Mouse (Mus musculus): Measurements from ENCODE around the gene Lcp2. TPM values are rescaled to one million over a fixed set of nuclear protein-coding genes. Genes with fewer than 3 reads are reported as not detected.

Lcp2 gene
- polyA plus RNA-seq (2015; fragmentation: Nextera tagmentation; extraction: Ambion mirVana): 8.4 and 9.5 TPM in 2 replicates

DNA sequence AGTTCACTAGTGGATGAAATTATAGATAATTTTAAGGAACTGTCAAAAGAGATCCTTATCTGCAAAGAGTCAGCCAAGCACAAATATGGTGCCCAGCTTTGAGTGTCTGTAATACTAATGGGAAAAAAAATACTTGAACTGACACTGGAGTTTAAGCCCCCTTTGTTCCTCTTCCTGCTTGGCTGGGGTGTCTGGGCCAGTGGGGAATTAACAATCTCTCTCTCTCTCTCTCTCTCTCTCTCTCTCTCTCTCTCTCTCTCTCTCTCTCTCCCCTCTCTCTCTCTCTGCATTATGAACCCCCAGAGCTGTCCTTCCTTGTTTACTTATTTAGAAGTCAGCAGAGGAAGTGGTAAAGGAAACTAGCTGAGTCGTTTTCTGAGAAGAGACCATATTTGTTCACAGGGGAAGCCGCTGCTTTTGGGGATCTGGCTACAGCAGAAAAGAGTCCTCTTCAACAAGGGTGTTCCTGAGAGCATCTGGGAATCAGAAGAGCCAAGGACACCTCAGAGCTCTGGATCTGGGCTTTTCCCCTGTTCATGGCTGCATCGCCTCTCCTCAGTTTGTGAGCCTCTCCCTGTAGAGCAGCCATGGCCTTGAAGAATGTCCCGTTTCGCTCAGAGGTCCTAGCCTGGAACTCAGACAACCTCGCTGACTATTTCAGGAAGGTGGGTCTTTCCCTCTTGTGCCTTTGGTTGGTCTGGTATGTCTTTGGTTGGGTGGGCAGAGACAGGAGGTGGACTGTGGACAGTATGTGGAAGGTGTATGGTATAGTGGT lies at the start of gene Lcp2:
Gene Lcp2 (plus strand): TSS at position 154 of the 775 bp plus-strand sequence.
- Histone ChIP-seq H3K4me1 (ENCODE audit: control insufficient read depth, low read depth, low read length) (no peaks in the 10 kb centered on the region), H3K36me3 (ENCODE audit: control insufficient read depth, insufficient read depth) (no peaks in the 10 kb centered on the region), H3K4me3 (ENCODE audit: low read depth, low read length) (peak within 1 kb of the TSS; percentile 41), H3K9me3 (replicated peaks; ENCODE audit: control insufficient read depth, low read length) (no peaks in the 10 kb centered on the region), H3K27me3 (ENCODE audit: control insufficient read depth, insufficient read depth, low read depth, low read length) (no peaks in the 10 kb centered on the region), H3K9ac (ENCODE audit: low read depth, low read length) (peak within 1 kb of the TSS; percentile 8; the same call in 1 of the 2 replicates), H3K4me2 (ENCODE audit: low read depth, low read length) (no peak within 1 kb of the TSS), H3K27ac (ENCODE audit: low read length) (0 out of 2 replicates have a peak within 1 kb of the TSS, but pooled peaks have one; percentile 3)
- WGBS (ENCODE audit: insufficient replicate concordance): 21% methylated on average over 6 of the region's 6 CpGs
- ATAC-seq (ENCODE audit: low read depth): no peak

DNA sequence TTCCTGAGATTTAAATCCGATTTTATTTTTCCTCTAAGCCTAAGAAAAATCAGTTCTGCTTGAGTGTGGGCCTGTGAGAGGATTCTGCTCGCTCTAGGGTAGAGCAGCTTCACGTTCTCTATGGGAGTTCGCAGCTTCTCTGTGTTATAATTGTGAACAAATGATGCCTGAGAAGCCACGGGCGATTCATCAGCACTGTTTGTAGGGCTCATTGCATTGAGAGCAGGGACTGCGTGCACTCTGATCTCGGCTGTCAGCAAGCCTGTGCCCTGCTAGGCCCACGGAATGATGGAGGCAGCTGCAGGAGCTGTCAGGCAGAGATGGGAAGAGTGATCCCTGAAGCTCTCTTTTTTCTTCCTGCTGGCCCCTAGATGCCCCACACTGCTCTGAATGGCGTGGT lies 48.5 kb upstream of the Lcp2 start:
- WGBS (ENCODE audit: insufficient replicate concordance): 59% methylated on average over 10 of the region's 10 CpGs
- Histone ChIP-seq H3K4me1 (ENCODE audit: control insufficient read depth, low read depth, low read length) (no peaks in the 10 kb centered on the region; the same call in 1 of the 2 replicates), H3K4me2 (ENCODE audit: low read depth, low read length) (no peak overlapping the region), H3K27me3 (ENCODE audit: control insufficient read depth, insufficient read depth, low read depth, low read length) (no peaks in the 10 kb centered on the region), H3K9me3 (replicated peaks; ENCODE audit: control insufficient read depth, low read length) (no peaks in the 10 kb centered on the region), H3K27ac (ENCODE audit: low read length) (no peak overlapping the region), H3K36me3 (ENCODE audit: control insufficient read depth, insufficient read depth) (no peaks in the 10 kb centered on the region), H3K4me3 (ENCODE audit: low read depth, low read length) (no peak overlapping the region), H3K9ac (ENCODE audit: low read depth, low read length) (no peak overlapping the region)
- no peak for ATAC-seq (ENCODE audit: low read depth)

DNA sequence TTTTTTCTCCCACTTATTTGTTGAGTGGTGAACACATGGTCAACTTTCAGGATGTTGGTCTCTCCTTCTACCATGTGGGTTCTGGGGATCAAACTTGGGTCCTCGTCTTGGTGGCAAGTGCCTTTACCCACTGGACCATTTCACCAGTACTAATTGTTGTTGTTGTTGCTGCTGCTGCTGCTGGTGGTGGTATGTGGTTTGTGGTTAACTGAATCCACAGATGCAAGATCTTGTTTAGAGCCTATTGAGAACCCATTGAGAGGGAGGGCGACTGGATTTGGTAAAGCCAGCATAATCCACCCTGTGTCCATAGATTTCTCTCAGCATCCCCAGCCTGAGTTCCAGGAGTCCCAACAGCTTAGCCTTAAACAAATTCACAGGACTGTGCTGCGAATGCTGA lies 46.3 kb upstream of the Lcp2 start:
- H3K4me3 ChIP-seq (ENCODE audit: low read depth, low read length): no peak overlapping the region
- H3K36me3 ChIP-seq (ENCODE audit: control insufficient read depth, insufficient read depth): no peaks in the 10 kb centered on the region
- H3K4me1 ChIP-seq (ENCODE audit: control insufficient read depth, low read depth, low read length): no peaks in the 10 kb centered on the region
- ATAC-seq (ENCODE audit: low read depth): no peak
- no peak overlapping the region for H3K27ac ChIP-seq (ENCODE audit: low read length)
- H3K4me2 ChIP-seq (ENCODE audit: low read depth, low read length): no peak overlapping the region
- no peak overlapping the region for H3K9ac ChIP-seq (ENCODE audit: low read depth, low read length)
- 34% methylated on average over 3 of the region's 3 CpGs for WGBS (ENCODE audit: insufficient replicate concordance)
- no peaks in the 10 kb centered on the region for H3K27me3 ChIP-seq (ENCODE audit: control insufficient read depth, insufficient read depth, low read depth, low read length)
- H3K9me3 ChIP-seq (replicated peaks; ENCODE audit: control insufficient read depth, low read length): no peaks in the 10 kb centered on the region

DNA sequence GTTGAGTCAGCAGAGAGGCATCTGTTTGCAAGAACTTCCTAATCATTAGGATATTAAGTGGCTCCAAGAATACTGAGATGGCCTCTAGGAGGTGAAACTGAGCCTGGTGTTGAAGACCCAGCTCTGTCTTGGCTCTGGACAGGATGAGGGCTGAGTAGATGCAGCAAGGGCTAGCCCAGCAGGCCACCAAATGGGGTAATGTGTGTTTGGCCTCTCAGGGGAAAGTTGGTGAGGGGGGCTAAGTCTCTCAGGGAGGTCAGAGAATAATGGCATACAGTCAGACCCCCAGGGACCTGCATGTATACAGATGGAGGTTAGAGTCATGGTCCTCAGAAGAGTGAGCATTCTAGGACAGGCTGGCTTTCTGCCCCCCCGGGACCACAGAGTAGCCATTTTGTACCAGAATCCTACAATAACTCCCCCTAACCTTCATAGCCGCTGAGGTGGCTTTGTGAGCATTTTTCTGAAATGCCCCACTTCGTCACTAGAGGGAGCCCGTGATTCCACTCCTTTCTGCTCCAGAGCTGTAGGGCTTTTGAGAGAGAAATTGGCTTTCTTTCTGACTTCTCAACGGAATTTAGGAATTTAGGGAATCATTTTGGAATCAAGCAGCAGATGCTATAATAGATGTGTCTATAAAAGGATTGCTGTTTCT lies 44.7 kb upstream of the Lcp2 start:
- H3K4me1 ChIP-seq (ENCODE audit: control insufficient read depth, low read depth, low read length): no peaks in the 10 kb centered on the region
- no peak overlapping the region for H3K9ac ChIP-seq (ENCODE audit: low read depth, low read length)
- H3K9me3 ChIP-seq (replicated peaks; ENCODE audit: control insufficient read depth, low read length): no peaks in the 10 kb centered on the region
- H3K36me3 ChIP-seq (ENCODE audit: control insufficient read depth, insufficient read depth): no peaks in the 10 kb centered on the region
- no peak overlapping the region for H3K4me2 ChIP-seq (ENCODE audit: low read depth, low read length)
- no peaks in the 10 kb centered on the region for H3K27me3 ChIP-seq (ENCODE audit: control insufficient read depth, insufficient read depth, low read depth, low read length)
- H3K4me3 ChIP-seq (ENCODE audit: low read depth, low read length): no peak overlapping the region
- WGBS (ENCODE audit: insufficient replicate concordance): 2% methylated on average over 5 of the region's 5 CpGs
- no peak overlapping the region for H3K27ac ChIP-seq (ENCODE audit: low read length)
- ATAC-seq (ENCODE audit: low read depth): no peak

DNA sequence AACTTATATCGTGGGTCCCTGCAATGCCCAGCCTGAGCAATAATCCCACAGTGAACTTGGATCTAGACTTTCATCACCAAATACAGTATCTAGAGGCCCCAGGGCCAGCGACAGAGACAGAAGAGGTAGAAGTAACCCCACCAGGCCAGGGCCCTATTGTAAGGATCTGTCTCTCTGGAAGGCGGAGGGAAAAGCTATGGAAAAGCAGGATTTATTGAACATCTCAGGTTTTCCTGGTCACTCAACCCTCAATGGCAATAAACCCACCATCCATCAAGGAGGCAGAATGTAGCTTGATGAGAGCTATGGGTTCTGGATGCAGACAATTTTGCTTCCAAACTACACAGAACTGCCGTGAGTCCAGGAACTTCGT lies 44.1 kb upstream of the Lcp2 start:
- Histone ChIP-seq H3K9ac (ENCODE audit: low read depth, low read length) (no peak overlapping the region), H3K4me2 (ENCODE audit: low read depth, low read length) (no peak overlapping the region), H3K9me3 (replicated peaks; ENCODE audit: control insufficient read depth, low read length) (no peaks in the 10 kb centered on the region), H3K27me3 (ENCODE audit: control insufficient read depth, insufficient read depth, low read depth, low read length) (no peaks in the 10 kb centered on the region), H3K36me3 (ENCODE audit: control insufficient read depth, insufficient read depth) (no peaks in the 10 kb centered on the region), H3K27ac (ENCODE audit: low read length) (no peak overlapping the region), H3K4me3 (ENCODE audit: low read depth, low read length) (no peak overlapping the region), H3K4me1 (ENCODE audit: control insufficient read depth, low read depth, low read length) (no peaks in the 10 kb centered on the region)
- 47% methylated on average over 5 of the region's 5 CpGs for WGBS (ENCODE audit: insufficient replicate concordance)
- ATAC-seq (ENCODE audit: low read depth): no peak

DNA sequence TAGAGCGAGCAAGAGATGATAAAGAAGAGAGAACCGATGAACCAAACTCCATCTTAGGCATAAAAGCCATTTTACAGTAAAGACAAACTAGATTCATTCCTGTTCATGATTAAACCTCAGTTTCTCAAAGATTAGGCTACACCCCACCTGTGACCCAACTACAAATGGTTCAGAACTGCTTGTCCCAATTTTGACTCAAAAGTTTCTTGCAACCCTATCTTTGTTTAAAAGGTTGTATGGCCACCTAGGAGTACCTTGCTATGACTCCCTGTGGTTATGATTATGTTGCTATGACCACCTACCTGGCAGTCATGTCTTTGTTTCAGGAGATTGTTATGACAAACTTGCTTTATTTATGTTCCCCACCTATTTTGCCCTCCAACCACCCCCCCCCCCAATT lies 39.1 kb upstream of the Lcp2 start:
- Histone ChIP-seq H3K27me3 (ENCODE audit: control insufficient read depth, insufficient read depth, low read depth, low read length) (no peaks in the 10 kb centered on the region), H3K9ac (ENCODE audit: low read depth, low read length) (no peak overlapping the region), H3K9me3 (replicated peaks; ENCODE audit: control insufficient read depth, low read length) (no peaks in the 10 kb centered on the region), H3K4me2 (ENCODE audit: low read depth, low read length) (no peak overlapping the region; the same call in 1 of the 2 replicates), H3K4me3 (ENCODE audit: low read depth, low read length) (no peak overlapping the region), H3K36me3 (ENCODE audit: control insufficient read depth, insufficient read depth) (no peaks in the 10 kb centered on the region), H3K4me1 (ENCODE audit: control insufficient read depth, low read depth, low read length) (no peaks in the 10 kb centered on the region; the same call in 1 of the 2 replicates), H3K27ac (ENCODE audit: low read length) (no peak overlapping the region)
- ATAC-seq (ENCODE audit: low read depth): no peak
- 35% methylated on average over 2 of the region's 2 CpGs for WGBS (ENCODE audit: insufficient replicate concordance)

DNA sequence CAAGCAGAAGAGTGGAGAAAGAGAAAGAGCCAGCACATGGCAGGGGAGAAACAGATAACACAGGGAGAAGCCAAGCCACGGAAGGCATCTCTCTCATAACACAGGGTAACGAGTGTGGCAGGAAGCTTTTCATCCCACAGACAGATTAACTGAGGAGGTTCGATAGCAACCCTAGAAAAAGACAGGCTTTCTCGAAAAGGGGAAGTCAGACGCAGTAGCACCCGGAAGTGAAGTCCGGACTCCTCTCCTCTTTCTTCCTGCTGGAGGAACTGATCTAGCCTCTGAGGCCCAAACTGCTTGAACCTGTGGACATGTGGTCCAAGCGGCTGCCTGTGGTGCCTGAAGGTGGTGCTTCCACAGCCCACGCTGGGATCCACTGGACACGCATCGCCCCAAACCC lies 38.5 kb upstream of the Lcp2 start:
- peak overlapping the region; percentile 49 for H3K4me2 ChIP-seq (ENCODE audit: low read depth, low read length)
- 16% methylated on average over 11 of the region's 11 CpGs for WGBS (ENCODE audit: insufficient replicate concordance)

DNA sequence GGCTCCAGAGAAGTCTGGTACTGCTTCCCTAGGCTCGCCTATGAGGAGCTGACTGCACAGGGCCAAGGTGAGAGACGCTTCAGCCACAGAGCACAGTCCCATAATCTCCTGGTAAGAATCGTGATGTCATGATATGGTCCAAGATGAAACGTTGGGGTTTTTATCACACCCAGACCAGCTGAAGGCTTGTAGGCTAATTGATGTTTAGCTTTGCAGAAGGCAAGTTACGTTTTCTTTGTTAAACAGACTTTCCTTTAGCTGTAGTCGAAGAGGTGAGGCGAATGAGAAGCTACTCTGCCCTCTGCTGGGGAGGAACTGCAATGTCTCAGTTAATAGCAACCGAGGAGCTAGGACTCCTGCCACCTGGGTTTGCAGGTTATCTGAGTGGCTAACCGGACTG lies 38.0 kb upstream of the Lcp2 start:
- Histone ChIP-seq H3K27me3 (ENCODE audit: control insufficient read depth, insufficient read depth, low read depth, low read length) (no peaks in the 10 kb centered on the region), H3K4me2 (ENCODE audit: low read depth, low read length) (peak overlapping the region; percentile 49), H3K9me3 (replicated peaks; ENCODE audit: control insufficient read depth, low read length) (no peaks in the 10 kb centered on the region), H3K9ac (ENCODE audit: low read depth, low read length) (peak overlapping the region; percentile 33), H3K27ac (ENCODE audit: low read length) (peak overlapping the region; percentile 63; the same call in 1 of the 2 replicates), H3K4me1 (ENCODE audit: control insufficient read depth, low read depth, low read length) (no peaks in the 10 kb centered on the region; the same call in 1 of the 2 replicates), H3K4me3 (ENCODE audit: low read depth, low read length) (peak overlapping the region; percentile 35), H3K36me3 (ENCODE audit: control insufficient read depth, insufficient read depth) (no peaks in the 10 kb centered on the region)
- ATAC-seq (ENCODE audit: low read depth): peak; percentile 26; the same call in 1 of the 2 replicates
- 6% methylated on average over 9 of the region's 9 CpGs for WGBS (ENCODE audit: insufficient replicate concordance)

More for the DNA sequence above, 38.5 kb upstream of the Lcp2 start:
- peak overlapping the region; percentile 35 for H3K4me3 ChIP-seq (ENCODE audit: low read depth, low read length)
- no peaks in the 10 kb centered on the region for H3K36me3 ChIP-seq (ENCODE audit: control insufficient read depth, insufficient read depth)
- H3K9me3 ChIP-seq (replicated peaks; ENCODE audit: control insufficient read depth, low read length): no peaks in the 10 kb centered on the region
- peak overlapping the region; percentile 33 for H3K9ac ChIP-seq (ENCODE audit: low read depth, low read length)
- H3K27me3 ChIP-seq (ENCODE audit: control insufficient read depth, insufficient read depth, low read depth, low read length): no peaks in the 10 kb centered on the region
- H3K27ac ChIP-seq (ENCODE audit: low read length): peak overlapping the region; percentile 63; the same call in 1 of the 2 replicates
- H3K4me1 ChIP-seq (ENCODE audit: control insufficient read depth, low read depth, low read length): no peaks in the 10 kb centered on the region; the same call in 1 of the 2 replicates
- ATAC-seq (ENCODE audit: low read depth): peak; percentile 22; the same call in 1 of the 2 replicates
